Mouse (Mus musculus) C2C12 (cell line): ENCODE results near the gene Scnm1. TPM values are rescaled to one million over a fixed set of nuclear protein-coding genes. Genes with fewer than 3 reads are reported as not detected.
"Not testable (repeated sequence)": the region's sequence is repeated elsewhere in the genome, so short reads cannot be mapped to it uniquely, and the experiment has no call there.

Experiments
- H3K27me3 ChIP-seq: one replicate; pipeline ENCODE4 v1.6.1; 2011; ENCODE audit not compliant: control insufficient read depth, insufficient read depth, insufficient read length
- H3K36me3 ChIP-seq: one replicate; pipeline ENCODE4 v1.6.1; 2011; ENCODE audit not compliant: control insufficient read depth, insufficient read depth
- H3K4me3 ChIP-seq: one replicate; pipeline ENCODE4 v1.5.1; 2011; ENCODE audit warnings: mild to moderate bottlenecking, control low read depth; ENCODE audit not compliant: poor library complexity, insufficient read depth, severe bottlenecking
- H3K79me2 ChIP-seq: one replicate; pipeline ENCODE4 v1.6.1; 2011; ENCODE audit not compliant: control insufficient read depth, insufficient read depth
- H3K79me3 ChIP-seq: one replicate; pipeline ENCODE4 v1.6.1; 2011; ENCODE audit warnings: low read depth, control low read depth
- H3ac ChIP-seq: one replicate; pipeline ENCODE3; 2011; ENCODE audit warnings: low read depth; ENCODE audit not compliant: control insufficient read depth, insufficient read length
- CEBPB ChIP-seq: IDR thresholded peaks from one replicate; pipeline ENCODE4 v1.6.1; 2011; ENCODE audit warnings: low read depth, mild to moderate bottlenecking, control low read depth, moderate library complexity
- CTCF ChIP-seq: IDR thresholded peaks from one replicate; pipeline ENCODE4 v1.5.1; 2011; ENCODE audit not compliant: control insufficient read depth, insufficient read depth, insufficient read length
- FOSL1 ChIP-seq: IDR thresholded peaks from one replicate; pipeline ENCODE4 v1.8.0; 2011; ENCODE audit warnings: mild to moderate bottlenecking, low read length; ENCODE audit not compliant: poor library complexity, insufficient read depth, severe bottlenecking
- MAX ChIP-seq: IDR thresholded peaks from one replicate; pipeline ENCODE4 v1.6.1; 2011; ENCODE audit warnings: mild to moderate bottlenecking, control low read depth
- MYOD1 ChIP-seq: IDR thresholded peaks from one replicate; pipeline ENCODE4 v1.6.1; 2011; ENCODE audit warnings: low read depth; ENCODE audit not compliant: control insufficient read depth, insufficient read length
- MYOG ChIP-seq: IDR thresholded peaks from one replicate; pipeline ENCODE4 v1.6.1; 2011; ENCODE audit not compliant: control insufficient read depth, insufficient read length; ENCODE audit errors: extremely low read depth
- USF1 ChIP-seq: IDR thresholded peaks from one replicate; pipeline ENCODE4 v1.6.1; 2011; ENCODE audit warnings: low read depth, mild to moderate bottlenecking, control low read depth, moderate library complexity
- polyA plus RNA-seq: library from polyadenylated mRNA; unstranded; fragments of >200 nt; fragmentation: generic; extraction: Trizol; gene quantifications from one replicate; pipeline ENCODE4 v1.2.1, GENCODE M21; 2012; ENCODE audit warnings: missing spikeins

Gene Scnm1
- polyA plus RNA-seq, 1 experiment, result 22.2 TPM

GRCm38 (mm10) chr3:95124246-95124645 lies 9.6 kb downstream of the Scnm1 start, which contains the start of gene Tmod4:
TSS of gene Tmod4 (plus strand) at chr3:95124476.
- TF ChIP-seq CEBPB (no peak), MYOG (no peak), FOSL1 (no peak), USF1 (no peak), CTCF (no peak), MYOD1 (no peak), MAX (no peak)
- Histone ChIP-seq H3K79me3 (no peaks in the 10 kb centered on the region), H3K27me3 (no peaks in the 10 kb centered on the region), H3ac (no peak within 1 kb of the TSS), H3K79me2 (no peaks in the 10 kb centered on the region), H3K4me3 (no peak within 1 kb of the TSS), H3K36me3 (peaks cover 45% of the 10 kb centered on the region)

GRCm38 (mm10) chr3:95121580-95121979 lies 12.2 kb downstream of the Scnm1 start:
- Histone ChIP-seq H3K4me3 (no peak overlapping the region), H3K27me3 (no peaks in the 10 kb centered on the region), H3K79me3 (no peaks in the 10 kb centered on the region), H3K36me3 (peaks cover 55% of the 10 kb centered on the region), H3K79me2 (no peaks in the 10 kb centered on the region), H3ac (no peak overlapping the region)
- no peak for TF ChIP-seq USF1
- TF ChIP-seq CTCF, result no peak
- TF ChIP-seq MAX, result no peak
- no peak for TF ChIP-seq CEBPB

- no peak for TF ChIP-seq MYOG
- TF ChIP-seq USF1, result no peak
- TF ChIP-seq MAX, result peak; percentile 30
- no peak for TF ChIP-seq CEBPB
- no peak for TF ChIP-seq CTCF
- no peak for TF ChIP-seq MYOD1
- TF ChIP-seq FOSL1, result peak; percentile 91
- H3ac ChIP-seq, result no peak overlapping the region
- peaks cover 12% of the 10 kb centered on the region for H3K79me3 ChIP-seq
- H3K27me3 ChIP-seq, result no peaks in the 10 kb centered on the region
- peaks cover 17% of the 10 kb centered on the region for H3K79me2 ChIP-seq
- peaks cover 62% of the 10 kb centered on the region for H3K36me3 ChIP-seq
- H3K4me3 ChIP-seq, result no peak overlapping the region
Observed at GRCm38 (mm10) chr3:95117751-95118150, 16.1 kb downstream of the Scnm1 start.

- H3K27me3 ChIP-seq, result no peaks in the 10 kb centered on the region
- H3K79me3 ChIP-seq, result peaks cover 25% of the 10 kb centered on the region
- no peak overlapping the region for H3K4me3 ChIP-seq
- TF ChIP-seq MYOG (no peak), MAX (no peak), MYOD1 (no peak), FOSL1 (no peak), CTCF (no peak), CEBPB (no peak), USF1 (no peak)
- peaks cover 21% of the 10 kb centered on the region for H3K36me3 ChIP-seq
- no peak overlapping the region for H3ac ChIP-seq
- H3K79me2 ChIP-seq, result peaks cover 36% of the 10 kb centered on the region
Observed at GRCm38 (mm10) chr3:95112760-95113159, 21.1 kb downstream of the Scnm1 start.

GRCm38 (mm10) chr3:95110911-95111726 lies 22.7 kb downstream of the Scnm1 start, which contains the start of gene Vps72:
TSS of gene Vps72 (plus strand) at chr3:95111022.
- peak within 1 kb of the TSS; percentile 75 for H3ac ChIP-seq
- TF ChIP-seq MYOG (no peak), CTCF (no peak), FOSL1 (no peak), USF1 (no peak), MAX (no peak)
- peaks cover 28% of the 10 kb centered on the region for H3K79me3 ChIP-seq
- peaks cover 41% of the 10 kb centered on the region for H3K79me2 ChIP-seq
- H3K36me3 ChIP-seq, result peaks cover 19% of the 10 kb centered on the region
- no peaks in the 10 kb centered on the region for H3K27me3 ChIP-seq
- H3K4me3 ChIP-seq, result peak within 1 kb of the TSS; percentile 66

- TF ChIP-seq MYOD1 (no peak), CTCF (no peak), MAX (no peak), FOSL1 (no peak), MYOG (no peak)
- H3K79me3 ChIP-seq, result peaks cover 46% of the 10 kb centered on the region
- peaks cover 58% of the 10 kb centered on the region for H3K79me2 ChIP-seq
- no peaks in the 10 kb centered on the region for H3K36me3 ChIP-seq
- no peaks in the 10 kb centered on the region for H3K27me3 ChIP-seq
- no peak overlapping the region for H3ac ChIP-seq
- no peak overlapping the region for H3K4me3 ChIP-seq
Observed at GRCm38 (mm10) chr3:95107898-95108297, 25.9 kb downstream of the Scnm1 start.

- not testable (repeated sequence) for H3K27me3 ChIP-seq, H3ac ChIP-seq, H3K4me3 ChIP-seq, H3K36me3 ChIP-seq
- peaks cover 44% of the 10 kb centered on the region for H3K79me3 ChIP-seq
- H3K79me2 ChIP-seq, result peaks cover 58% of the 10 kb centered on the region
Observed at GRCm38 (mm10) chr3:95107308-95107707, 26.5 kb downstream of the Scnm1 start.
